Mouse (Mus musculus) kidney, postnatal 10 days (tissue): Measurements from ENCODE around the gene Etfbkmt.
"Not testable (repeated sequence)": the region's sequence is repeated elsewhere in the genome, so short reads cannot be mapped to it uniquely, and the experiment has no call there.

Experiments
- DNase-seq: peaks from one replicate; pipeline ENCODE4 v3.0.0; 2021; ENCODE audit warnings: mixed read lengths

Etfbkmt gene

DNA sequence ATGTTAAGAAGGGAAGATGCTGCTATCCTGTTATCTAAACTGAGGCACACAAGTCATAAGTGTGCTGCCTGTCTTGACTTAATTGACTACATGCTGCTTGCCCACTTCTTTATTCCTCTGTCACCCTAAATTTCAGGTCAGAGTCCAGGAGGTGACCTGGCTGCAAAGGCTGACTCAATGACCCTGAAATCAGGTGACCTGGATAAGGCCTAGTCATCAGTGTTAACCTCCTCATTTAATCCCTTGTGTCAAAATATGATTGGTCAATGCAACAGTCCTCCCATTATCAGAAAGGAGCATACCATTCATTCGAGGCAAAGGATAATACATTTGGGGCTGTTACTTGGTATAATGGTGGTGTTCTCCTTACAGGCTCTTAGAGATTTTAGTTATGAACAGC is at the start of gene Etfbkmt:
Etfbkmt (plus strand) TSS at position 379 of the 400 bp plus-strand sequence.
- no peak for DNase-seq

DNA sequence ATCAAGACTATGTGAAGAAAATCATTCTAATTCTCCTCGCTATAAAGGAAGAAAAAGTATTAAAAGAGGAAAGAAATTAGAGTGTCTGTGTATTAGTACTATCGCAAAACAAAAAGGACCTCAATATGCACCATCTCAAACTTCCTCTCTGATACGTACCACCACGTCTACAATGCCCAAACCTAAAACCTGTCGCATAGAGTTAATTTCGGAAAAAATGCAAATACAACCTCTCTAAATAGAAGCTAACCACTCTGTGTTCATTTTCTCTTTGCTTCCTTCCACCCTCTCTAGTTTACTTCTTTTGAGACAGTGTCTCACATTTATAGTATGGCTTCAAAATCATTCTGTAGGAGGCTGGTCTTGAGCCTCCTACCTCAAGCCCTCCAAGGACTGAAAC is 47.2 kb upstream of the Etfbkmt start:
- DNase-seq: no peak

DNA sequence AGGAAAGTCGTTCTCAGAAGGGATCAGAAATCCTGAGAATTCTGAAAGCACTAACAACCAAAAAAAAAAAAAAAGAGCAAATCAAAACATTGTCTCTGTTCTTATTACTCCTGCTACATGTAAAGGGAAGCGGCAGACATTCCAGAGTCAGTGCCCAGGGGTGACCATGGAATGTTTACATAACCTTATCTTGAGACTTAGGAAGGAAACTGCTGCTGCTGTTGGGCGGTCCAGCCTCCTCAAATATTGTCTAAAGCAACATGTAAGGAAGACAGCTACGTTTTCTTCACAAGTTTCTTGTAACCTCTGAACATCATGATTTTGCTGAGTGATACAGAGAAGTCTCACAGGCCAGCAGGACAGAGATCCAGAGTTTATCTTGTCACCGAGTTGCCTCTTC is 46.2 kb upstream of the Etfbkmt start:
- peak; percentile 49 for DNase-seq

DNA sequence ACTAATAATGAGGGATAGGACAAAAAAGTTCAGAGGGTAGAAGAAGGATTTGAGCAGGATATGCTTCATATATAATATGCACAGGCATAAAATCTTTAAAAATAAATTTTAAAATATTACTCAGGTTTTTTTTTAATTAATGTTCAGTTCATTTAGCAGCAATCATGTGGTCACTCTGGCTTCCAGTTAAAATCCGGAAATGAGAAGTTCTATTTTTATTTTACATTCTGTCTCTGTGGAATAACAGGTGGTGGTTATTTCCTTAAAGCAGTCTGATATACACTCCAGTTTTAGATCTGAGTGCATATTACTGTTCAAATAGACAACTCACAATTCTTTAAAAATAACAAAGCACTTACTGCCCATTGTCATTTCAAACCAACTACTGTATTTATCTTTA is 45.1 kb upstream of the Etfbkmt start:
- no peak for DNase-seq

DNA sequence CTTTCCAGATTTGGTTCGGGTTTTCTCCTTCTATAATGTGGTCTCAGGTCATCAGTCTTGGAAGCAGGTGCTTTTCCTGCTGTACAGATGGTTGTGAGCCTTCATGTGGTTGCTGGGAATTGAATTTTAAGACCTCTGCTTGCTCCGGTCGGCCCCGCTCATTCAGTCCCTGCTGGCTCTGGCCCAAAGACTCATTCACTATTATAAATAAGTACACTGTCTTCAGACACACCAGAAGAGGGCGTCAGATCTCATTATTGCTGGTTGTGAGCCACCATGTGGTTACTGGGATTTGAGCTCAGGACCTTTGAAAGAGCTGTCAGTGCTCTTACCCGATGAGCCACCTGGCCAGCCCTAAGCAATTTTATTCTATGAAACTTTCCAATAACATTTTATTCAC is 44.3 kb upstream of the Etfbkmt start:
- DNase-seq: peak; percentile 16

DNA sequence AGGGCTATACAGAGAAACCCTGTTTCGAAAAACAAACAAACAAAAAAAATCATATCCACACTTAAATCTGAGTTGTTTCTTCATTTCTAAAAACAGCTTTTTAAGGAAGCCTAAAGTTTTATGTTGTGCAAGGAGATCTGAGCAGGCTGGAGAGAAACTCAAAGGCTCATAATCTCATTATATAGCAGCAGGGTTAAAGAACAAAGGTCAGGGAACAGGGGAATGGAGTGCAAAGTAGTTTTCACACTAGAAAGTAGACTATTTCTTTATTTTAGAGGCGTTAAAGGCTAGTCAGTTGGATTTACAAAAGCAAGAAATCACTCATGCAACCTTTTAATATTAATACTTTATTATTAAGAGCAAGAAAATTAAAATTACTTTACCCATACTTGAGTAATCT is 43.4 kb upstream of the Etfbkmt start:
- no peak for DNase-seq

DNA sequence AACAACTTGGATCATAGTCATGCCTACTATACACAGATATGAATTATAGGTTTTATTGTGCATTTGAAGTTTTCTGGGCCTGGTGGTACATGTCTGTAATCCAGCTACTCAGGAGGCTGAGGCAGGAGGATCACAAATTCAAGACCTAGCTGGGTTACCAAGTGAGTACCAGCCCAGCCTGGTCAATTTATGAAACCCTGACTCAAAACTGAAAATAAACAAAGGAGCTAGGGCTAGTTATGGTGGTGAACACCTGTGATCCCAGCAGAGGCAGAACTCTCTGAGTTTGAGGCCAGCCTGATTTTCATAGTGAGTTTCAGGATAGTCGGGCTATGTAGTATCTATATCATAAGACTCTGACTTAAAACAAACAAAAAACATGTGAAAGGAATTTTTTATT is 42.4 kb upstream of the Etfbkmt start:
- DNase-seq: no peak

DNA sequence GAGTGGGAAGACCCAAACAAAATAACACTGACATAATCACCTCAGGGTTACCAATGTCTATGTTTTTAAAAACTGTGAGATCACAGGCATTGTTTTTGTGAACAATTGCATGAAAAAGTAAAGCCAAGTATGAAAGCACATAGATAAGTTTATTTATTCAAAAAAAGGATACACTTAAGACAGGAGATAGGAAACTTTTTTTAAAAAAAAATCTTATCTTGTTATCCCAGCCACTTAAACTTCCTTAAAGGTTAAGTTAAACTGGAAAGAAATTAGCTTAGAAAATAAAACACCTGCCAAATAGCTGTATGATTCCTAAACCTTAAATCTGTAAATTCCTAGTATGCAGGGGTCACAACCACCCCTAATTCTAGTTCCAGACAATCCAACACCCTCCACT is 40.7 kb upstream of the Etfbkmt start:
- no peak for DNase-seq

DNA sequence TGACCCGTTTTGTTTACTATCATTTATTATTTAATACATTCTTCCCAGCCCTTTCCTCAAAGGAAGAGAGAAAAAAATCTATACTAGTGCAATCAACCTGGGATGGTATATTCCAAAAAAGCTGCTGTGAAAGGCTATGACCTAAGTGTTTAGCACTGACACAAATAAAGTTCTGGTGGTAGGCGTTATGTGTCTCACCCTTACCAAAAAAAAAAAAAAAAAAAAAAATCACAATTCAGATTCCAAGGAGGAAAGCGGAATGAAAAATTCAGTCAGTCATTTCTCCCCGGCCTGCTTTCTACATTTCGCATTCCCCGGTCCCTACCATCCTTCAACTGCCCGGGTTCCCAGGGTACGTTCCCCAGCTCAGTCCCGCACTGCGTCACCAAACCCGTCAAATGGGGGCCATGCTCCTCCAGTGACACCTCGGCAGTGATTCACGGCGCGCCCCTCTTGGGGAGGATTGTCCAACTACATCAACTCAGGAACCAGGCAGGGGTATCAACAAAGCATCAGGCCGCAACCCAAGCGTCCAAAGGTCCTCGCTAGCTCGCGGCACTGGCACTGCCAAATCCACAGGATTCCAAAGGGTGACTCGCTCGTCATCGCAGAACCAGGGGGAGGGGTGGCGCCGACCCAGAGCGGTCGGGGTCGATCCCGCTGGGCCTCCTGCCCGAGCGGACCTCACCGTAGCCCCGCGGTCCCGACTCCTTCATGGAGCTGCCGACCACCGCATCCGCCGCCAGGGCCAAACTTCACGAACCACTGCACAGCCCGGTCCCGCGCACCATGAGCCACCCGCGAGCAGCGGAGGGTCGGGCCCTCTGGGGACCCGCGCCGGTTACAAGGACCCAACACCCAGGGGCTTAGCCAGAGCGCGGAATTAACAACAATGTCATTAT is 39.2 kb upstream of the Etfbkmt start:
- DNase-seq: peak; percentile 81

DNA sequence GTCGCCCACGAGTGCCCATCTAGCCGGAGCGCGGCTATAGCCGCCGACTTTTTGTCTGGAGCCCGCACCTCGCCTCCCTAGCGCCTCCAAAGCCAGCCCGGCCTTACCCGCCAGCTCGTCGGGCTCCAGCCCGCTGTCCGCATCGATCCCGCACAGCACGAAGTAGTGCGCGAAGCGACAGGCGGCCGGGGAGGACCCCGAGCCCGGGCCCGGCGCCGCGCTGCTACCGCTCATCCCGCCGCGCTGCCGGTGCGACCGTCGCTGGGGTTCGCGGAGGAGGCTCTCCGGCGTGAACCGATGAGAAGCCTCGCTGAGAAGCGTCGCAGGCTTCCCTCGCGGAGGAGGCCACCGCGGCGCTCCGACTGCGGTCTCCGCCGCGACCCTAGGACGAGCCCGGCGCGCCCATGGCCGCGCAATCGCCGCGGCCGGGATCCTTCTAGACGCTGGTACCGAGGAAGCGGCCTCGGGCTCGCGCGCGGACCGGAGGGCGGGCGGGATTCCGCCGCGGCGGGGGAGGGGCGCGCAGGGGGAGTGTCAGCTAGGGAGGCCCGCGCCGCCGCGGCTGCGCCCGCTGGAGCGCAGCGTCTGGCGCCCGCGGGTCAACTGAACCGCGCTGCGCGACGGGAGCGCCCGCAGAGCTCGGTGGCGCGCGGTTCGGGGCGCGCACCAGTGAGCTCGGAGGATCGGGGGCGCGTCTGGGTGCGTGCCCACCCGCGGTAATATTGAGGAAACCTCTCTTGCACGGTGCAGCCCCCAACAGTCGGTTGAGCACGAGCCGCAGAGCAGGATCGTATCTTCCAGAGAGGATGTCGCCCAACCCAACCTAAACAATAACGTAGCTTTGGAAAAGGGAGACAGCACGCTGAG is 38.3 kb upstream of the Etfbkmt start, which contains the start of gene Dennd5b:
Dennd5b (minus strand) TSS at position 605 of the 867 bp plus-strand sequence.
- DNase-seq: peak; percentile 93

DNA sequence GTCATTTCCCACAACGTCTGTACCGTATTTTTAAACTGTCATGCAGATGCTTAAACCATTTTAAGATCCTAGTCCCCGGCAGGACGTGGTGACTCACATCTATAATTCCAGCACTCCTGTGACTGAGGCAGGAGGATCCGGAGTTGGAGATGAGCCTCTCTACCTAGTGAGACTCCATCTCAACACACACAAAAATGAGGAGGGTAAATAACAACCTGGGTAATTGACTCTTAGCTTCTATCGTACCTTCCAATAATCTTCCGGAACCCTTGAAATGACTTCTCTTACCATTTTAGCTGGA is 37.8 kb upstream of the Etfbkmt start:
- no peak for DNase-seq

DNA sequence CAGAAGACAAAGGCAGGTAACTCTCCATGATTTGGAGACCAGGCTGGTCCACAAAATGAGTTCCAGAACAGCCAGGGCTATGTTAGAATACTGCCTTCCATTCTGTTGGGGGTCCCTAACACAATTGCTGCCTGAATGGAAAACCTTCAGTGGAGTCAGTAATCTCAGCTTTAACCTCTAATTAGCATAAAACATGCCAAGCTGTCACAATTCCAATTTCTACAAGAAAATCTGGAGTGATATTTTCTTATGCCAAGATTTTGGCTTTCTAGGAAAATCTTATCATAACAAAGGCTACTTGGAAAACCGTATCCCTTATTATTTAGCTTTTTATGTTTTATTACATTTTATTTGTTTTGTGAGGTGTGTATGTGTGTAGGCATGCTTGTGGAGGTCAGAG is 36.2 kb upstream of the Etfbkmt start:
- DNase-seq: no peak

DNA sequence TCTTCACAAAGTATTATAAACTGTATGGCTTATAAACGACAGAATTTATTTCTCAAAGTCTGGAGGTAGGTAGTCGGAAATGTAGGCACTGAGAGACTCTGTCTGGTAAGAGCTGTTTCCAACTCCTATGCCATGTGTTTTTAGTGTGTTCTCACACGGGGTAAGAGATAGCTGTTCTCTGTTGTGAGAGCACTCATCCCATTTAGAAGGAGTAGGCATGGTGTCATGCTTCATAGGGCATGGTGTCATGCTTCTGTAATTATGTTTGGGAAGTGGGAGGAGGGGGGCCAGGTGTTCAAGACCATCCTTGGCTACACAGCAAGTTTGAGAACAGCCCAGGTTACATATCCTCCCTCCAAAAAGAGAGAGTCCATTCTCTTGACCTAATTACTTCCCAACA is 32.0 kb upstream of the Etfbkmt start:
- no peak for DNase-seq

DNA sequence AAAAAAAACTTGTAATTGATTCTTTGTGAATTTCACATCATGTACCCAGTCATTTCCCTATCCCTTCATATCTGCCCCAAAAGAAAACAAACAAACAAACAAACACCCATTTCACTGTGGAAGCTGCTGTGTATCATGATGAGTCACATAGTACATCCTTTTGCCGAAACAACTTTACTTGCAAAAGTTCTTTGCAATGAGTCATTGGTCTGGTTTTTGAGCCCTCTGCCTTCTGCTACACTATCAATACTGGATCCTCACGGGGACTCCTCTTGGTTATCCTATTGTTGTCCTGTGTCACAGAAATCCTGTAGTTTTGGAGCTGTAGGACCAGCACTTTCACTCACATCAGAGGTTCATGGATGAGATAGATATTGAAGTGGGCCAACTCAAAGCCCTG is 30.7 kb upstream of the Etfbkmt start:
- no peak for DNase-seq

DNA sequence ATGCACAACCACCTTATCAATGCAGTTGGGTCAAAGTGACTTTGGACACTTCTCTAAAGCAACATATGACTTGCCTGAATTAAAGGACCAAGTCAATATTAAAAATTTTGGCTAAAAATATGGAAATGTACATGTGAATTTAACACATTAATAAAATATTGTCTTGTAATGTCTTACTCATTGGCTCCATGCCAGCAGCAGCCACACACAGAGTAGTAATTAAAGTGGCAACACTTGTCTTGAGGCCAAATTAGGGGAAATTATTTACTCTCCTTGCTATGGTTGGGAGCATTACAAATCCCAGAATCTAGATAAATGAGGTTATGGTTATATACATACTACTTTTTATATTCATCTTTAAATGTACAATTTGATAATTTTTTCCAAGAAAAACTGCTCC is 22.7 kb upstream of the Etfbkmt start:
- peak; percentile 22 for DNase-seq

DNA sequence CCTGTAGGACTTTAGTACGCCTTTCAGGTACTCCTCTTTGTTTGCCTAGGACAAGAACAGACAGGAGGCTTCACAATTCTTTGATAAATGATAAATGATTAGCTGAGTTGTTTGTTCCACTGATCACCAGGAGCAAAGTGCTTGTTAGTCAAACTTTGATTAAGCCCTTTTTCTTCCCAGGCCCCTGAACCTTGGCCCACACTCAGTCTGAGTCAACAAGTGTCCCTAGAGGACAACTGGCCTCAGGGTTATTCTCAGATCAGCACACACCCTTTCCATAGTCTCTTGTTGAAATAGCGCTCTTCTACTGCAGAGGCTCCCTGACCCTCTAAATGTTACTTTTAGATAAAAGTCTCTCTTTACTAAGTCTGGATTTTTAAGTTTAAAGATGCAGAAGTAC is 20.7 kb upstream of the Etfbkmt start:
- peak; percentile 49 for DNase-seq

DNA sequence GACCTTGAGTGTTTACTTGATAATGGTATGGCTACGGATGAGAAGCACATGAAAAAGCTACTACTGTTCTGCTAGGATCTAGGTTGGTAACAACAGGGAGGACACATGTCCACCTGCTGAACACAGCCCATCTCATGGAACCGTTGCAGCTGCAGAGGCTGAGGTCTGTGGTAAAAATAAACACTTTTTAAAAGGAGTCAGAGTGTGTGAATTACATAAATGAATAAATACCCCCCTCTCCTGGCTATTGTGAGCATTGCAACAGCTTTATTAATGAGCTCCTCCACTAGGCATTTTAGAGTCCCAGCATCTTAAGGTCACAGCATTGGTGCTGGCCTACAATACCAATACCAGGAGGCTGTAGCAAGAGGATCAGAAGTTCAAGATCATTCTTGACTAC is 19.8 kb upstream of the Etfbkmt start:
- peak; percentile 73 for DNase-seq

DNA sequence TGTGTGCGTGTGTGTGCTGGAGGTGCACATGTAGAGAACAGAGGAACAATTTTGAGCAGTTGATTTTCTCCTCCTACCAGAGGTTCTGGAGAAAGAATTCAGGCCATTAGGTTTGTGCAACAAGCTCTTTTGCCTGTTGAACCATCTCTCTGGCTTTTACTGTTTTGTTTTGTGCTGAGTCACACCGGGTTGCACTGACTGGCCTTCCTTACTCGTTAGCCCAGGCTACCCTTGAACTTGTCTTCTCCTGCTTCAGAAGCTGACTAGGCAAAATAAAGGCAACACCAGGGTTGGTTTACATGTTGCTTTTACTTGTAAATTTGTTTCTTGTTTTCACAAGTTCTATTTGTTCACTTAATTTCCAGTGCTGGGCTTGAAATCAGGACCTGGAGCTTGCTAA is 16.6 kb upstream of the Etfbkmt start:
- DNase-seq: no peak

DNA sequence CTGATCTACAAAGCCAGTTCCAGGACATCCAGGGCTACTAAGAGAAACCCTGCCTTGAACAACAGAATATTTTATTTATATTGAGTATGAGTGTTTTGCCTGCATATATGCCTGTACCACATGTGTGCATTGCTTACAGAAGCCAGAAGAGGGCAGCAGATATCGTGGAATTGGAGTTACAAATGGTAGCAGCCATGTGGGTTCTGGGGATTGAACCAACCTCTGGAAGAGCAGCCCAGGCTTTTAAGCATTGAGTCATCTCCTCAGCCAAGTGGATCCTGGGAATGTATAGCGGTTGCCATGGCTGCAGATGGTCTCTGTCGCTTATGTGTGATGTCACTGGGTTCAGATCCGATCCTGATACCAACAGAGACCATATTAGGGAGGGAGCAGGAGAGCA is 13.0 kb upstream of the Etfbkmt start:
- peak; percentile 63 for DNase-seq

DNA sequence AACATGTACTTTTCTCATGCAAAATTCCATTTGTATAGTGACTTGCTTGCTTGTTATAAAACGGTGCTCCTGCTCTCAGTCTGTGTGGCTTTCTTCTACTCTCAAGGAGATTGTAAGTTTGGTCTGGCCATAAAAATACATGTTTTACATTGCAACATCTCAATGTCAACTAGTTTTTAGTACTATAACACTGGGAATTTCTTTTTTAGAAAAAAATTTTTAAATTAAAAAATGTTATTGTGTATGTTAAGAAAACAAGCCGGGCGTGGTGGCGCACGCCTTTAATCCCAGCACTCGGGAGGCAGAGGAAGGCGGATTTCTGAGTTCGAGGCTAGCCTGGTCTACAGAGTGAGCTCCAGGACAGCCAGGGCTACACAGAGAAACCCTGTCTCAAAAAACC is 9.8 kb upstream of the Etfbkmt start, which contains the start of gene Gm10203:
Gm10203 (plus strand) TSS at position 301 of the 400 bp plus-strand sequence.
- not testable (repeated sequence) for DNase-seq

DNA sequence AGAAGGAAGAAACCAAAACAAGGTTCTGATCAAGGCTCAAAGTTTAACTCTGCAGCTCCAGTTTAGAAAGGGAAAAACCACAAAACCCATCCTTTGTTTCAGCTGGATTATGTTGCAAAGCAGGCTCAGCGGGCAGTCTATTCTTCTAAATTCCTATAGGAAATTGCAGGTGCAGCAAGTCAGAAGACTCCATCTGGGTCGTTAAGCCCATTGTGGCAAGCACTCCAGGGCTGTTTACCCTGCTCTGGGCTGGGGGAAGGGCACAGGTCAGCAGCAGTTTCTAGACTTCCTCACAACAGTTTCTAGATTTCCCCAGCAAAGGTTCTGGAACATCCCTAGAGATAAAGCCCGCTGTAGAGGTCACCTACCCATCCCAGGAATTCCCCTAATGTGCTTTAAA is 8.5 kb upstream of the Etfbkmt start:
- no peak for DNase-seq

DNA sequence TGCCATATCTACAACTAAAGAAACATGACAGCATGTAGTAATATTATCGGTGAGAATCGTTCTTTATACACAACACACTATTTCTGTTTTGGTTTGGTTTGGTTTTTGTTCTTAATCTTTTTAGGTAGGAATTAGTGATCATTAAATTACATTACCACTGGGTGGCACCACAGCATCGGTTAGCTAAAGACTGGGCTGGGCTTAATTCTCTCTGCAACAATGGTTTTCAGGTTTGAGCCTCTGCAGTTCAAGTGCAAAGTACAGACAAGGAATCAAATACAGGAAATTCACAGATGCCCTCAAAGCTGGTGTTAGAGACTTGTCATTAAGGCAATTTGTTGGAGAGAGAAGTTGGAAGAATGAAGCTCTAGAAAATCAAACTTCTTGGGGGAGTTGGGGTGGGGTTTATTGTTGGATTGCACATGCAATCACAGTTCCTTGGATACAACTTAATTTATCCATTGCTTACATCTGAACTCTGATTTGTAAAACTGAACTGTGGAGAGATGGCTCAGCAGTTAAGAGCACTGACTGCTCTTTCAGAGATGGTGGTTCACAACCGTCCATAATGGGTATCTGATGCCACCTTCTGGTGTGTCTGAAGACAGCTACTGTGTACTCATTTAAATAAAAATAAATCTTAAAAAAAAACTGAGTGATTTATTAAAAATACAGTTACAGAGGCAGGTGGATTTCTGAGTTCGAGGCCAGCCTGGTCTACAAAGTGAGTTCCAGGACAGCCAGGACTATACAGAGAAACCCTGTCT is 7.2 kb upstream of the Etfbkmt start:
- peak; percentile 58 for DNase-seq
